Mouse (Mus musculus) embryonic facial prominence, embryonic 10.5 days (tissue): Measurements from ENCODE around the gene Fam241b. TPM values are rescaled to one million over a fixed set of nuclear protein-coding genes. Genes with fewer than 3 reads are reported as not detected.
A peak's percentile ranks its signal among the peaks of the same experiment; 100 is the strongest.
"Not testable (repeated sequence)": the region's sequence is repeated elsewhere in the genome, so short reads cannot be mapped to it uniquely, and the experiment has no call there.

Experiments
- DNase-seq: peaks from one replicate; pipeline ENCODE4 v3.0.0-alpha.2; 2017; ENCODE audit warnings: low spot score
- H3K27ac ChIP-seq: fragments of 300-500 bp; sonication (generic); replicated peaks from 2 replicates; pipeline ENCODE4 v1.5.1; 2016; ENCODE audit warnings: mild to moderate bottlenecking
- H3K27me3 ChIP-seq: fragments of 300-500 bp; sonication (generic); replicated peaks from 2 replicates; pipeline ENCODE4 v1.6.1; 2016; ENCODE audit warnings: low read depth, mild to moderate bottlenecking; ENCODE audit not compliant: poor library complexity, severe bottlenecking
- H3K36me3 ChIP-seq: fragments of 300-500 bp; sonication (generic); replicated peaks from 2 replicates; pipeline ENCODE4 v1.6.1; 2016; ENCODE audit warnings: mild to moderate bottlenecking, moderate library complexity
- H3K4me1 ChIP-seq: fragments of 300-500 bp; sonication (generic); 2 replicates; pipeline ENCODE4 v1.6.1; 2016
- H3K4me3 ChIP-seq: fragments of 300-500 bp; sonication (generic); 2 replicates; pipeline ENCODE4 v1.5.1; 2016; ENCODE audit warnings: mild to moderate bottlenecking, moderate library complexity
- H3K9me3 ChIP-seq: fragments of 300-500 bp; sonication (generic); 2 replicates; pipeline ENCODE4 v1.6.1; 2016; ENCODE audit warnings: mild to moderate bottlenecking
- WGBS: fragments of 180-500 bp; shearing (Covaris S2); methylation state at CpG from one replicate; pipeline ENCODE4 v1.1.7; 2016; 5-methylcytosine and 5-hydroxymethylcytosine counted together
- polyA plus RNA-seq: library from polyadenylated mRNA; unstranded; fragments of >200 nt; fragmentation: Nextera tagmentation; extraction: Ambion mirVana; gene quantifications from 2 replicates; pipeline ENCODE4 v1.2.1, GENCODE M21; 2016

The Fam241b gene
- polyA plus RNA-seq, 1 experiment from 2014 or later, result 18.0 TPM

DNA sequence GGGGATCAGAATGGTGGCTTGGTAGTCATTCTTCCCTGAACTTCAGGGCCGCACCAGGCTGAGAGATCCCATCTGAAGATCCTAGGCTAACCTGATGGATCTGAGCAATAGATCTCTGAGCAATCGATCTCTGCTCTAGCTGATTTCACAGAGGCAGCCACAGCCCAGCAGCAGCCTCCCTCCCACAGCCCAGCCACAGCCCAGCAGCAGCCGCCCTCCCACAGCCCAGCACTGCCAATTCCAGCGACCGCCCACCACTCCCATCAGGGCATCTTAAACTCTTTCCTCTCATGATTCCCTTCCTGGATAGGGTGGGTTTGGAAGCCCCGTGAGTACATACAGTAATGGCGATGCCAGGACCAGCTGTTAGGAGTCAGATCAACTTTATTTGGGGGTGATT is 54.6 kb downstream of the Fam241b start:
- WGBS, result 71% methylated on average over 7 of the region's 7 CpGs
- DNase-seq, result no peak

DNA sequence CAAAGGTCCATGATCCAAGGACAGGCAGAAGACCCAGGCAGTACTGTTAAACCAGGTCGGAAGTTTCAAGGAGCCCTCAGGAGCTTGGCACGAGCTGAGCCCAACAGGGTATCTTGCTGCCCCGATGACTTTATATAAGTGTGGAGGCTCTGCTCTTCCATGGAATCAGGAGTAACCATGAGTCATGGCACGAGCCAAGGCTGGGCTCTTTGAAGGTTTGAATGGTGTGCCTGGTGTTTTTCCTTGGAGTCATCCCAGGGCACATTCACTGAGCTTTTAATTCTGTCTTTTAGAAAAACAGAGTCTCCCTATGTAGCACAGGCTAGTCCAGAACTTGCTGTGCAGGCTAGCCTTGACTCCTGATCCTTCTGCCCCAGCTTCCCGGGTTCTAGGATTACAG is 55.3 kb downstream of the Fam241b start:
- DNase-seq, result no peak
- H3K4me1 ChIP-seq, result peaks cover 9% of the 10 kb centered on the region
- WGBS, result 83% methylated on average over 5 of the region's 5 CpGs
- no peaks in the 10 kb centered on the region for H3K27me3 ChIP-seq
- H3K36me3 ChIP-seq, result no peaks in the 10 kb centered on the region
- H3K27ac ChIP-seq, result peak overlapping the region; percentile 35; the same call in 1 of the 2 replicates
- H3K4me3 ChIP-seq, result no peak overlapping the region
- H3K9me3 ChIP-seq, result no peaks in the 10 kb centered on the region

More for the DNA sequence above, 54.6 kb downstream of the Fam241b start:
- Histone ChIP-seq H3K4me3 (no peak overlapping the region), H3K4me1 (peaks cover 9% of the 10 kb centered on the region), H3K9me3 (no peaks in the 10 kb centered on the region), H3K27me3 (no peaks in the 10 kb centered on the region), H3K27ac (peak overlapping the region; percentile 35; the same call in 1 of the 2 replicates), H3K36me3 (no peaks in the 10 kb centered on the region)

- WGBS, result 93% methylated on average over 5 of the region's 5 CpGs
- DNase-seq, result no peak
- Histone ChIP-seq H3K36me3 (no peaks in the 10 kb centered on the region), H3K4me1 (peaks cover 9% of the 10 kb centered on the region), H3K27ac (no peak overlapping the region), H3K9me3 (no peaks in the 10 kb centered on the region), H3K4me3 (no peak overlapping the region), H3K27me3 (no peaks in the 10 kb centered on the region)
Measured at GRCm38 (mm10) chr10:62086826-62087225, 56.9 kb downstream of the Fam241b start.

DNA sequence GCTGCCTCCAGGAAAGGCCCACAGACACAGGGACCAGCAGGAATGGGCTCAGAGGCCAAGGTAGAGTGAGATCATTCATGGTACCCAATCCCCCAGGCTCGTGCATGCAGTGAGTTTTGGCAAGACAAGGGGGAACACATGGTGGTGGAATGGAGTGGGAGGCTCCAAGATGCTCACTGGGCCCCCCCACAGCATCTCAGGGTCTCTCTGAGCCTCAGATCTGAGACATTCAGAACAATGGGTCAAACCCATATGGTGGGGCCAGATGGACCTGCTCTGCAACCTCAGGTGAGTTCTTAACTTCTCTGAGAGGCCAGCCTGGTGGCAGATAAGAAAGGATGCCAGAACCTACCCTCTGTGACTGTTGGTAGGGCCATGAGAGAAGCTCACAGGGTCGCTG is 57.7 kb downstream of the Fam241b start:
- DNase-seq, result no peak
- Histone ChIP-seq H3K27me3 (no peaks in the 10 kb centered on the region), H3K9me3 (no peaks in the 10 kb centered on the region), H3K27ac (no peak overlapping the region), H3K4me3 (no peak overlapping the region), H3K4me1 (peaks cover 9% of the 10 kb centered on the region), H3K36me3 (no peaks in the 10 kb centered on the region)
- 63% methylated on average over 2 of the region's 2 CpGs for WGBS

- Histone ChIP-seq H3K27ac (no peak overlapping the region), H3K4me3 (no peak overlapping the region), H3K4me1 (no peaks in the 10 kb centered on the region), H3K27me3 (no peaks in the 10 kb centered on the region), H3K9me3 (peaks cover 18% of the 10 kb centered on the region), H3K36me3 (no peaks in the 10 kb centered on the region)
- WGBS, result 88% methylated on average over 11 of the region's 11 CpGs
- DNase-seq, result no peak
Measured at GRCm38 (mm10) chr10:62076248-62077134, 67.2 kb downstream of the Fam241b start.

DNA sequence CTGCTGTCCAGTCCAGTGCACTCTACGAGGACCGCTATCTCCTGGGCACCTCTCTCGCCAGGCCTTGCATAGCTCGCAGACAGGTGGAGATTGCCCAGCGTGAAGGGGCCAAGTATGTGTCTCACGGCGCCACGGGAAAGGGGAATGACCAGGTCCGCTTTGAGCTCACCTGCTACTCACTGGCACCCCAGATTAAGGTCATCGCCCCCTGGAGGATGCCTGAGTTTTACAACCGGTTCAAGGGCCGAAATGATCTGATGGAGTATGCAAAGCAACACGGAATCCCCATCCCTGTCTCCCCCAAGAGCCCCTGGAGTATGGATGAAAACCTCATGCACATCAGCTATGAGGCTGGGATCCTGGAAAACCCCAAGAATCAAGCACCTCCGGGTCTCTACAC is 72.4 kb downstream of the Fam241b start:
- H3K4me1 ChIP-seq, H3K36me3 ChIP-seq, H3K4me3 ChIP-seq, DNase-seq, H3K27ac ChIP-seq, H3K27me3 ChIP-seq, H3K9me3 ChIP-seq: not testable (repeated sequence)
- WGBS, result 77% methylated on average over 14 of the region's 14 CpGs

- no peak for DNase-seq
- H3K27ac ChIP-seq, result no peak overlapping the region
- H3K4me1 ChIP-seq, result no peaks in the 10 kb centered on the region
- WGBS, result 82% methylated on average over 8 of the region's 8 CpGs
- H3K4me3 ChIP-seq, result no peak overlapping the region
- H3K36me3 ChIP-seq, result no peaks in the 10 kb centered on the region
- no peaks in the 10 kb centered on the region for H3K9me3 ChIP-seq
- 0 out of 2 replicates have a peak, but pooled peaks cover 5% of the 10 kb centered on the region for H3K27me3 ChIP-seq
Measured at GRCm38 (mm10) chr10:62070636-62071035, 73.1 kb downstream of the Fam241b start.

GRCm38 (mm10) chr10:62069946-62070345 is 73.8 kb downstream of the Fam241b start:
- Histone ChIP-seq H3K4me1 (no peaks in the 10 kb centered on the region), H3K9me3 (no peaks in the 10 kb centered on the region), H3K27me3 (0 out of 2 replicates have a peak, but pooled peaks cover 5% of the 10 kb centered on the region), H3K27ac (no peak overlapping the region), H3K36me3 (no peaks in the 10 kb centered on the region), H3K4me3 (no peak overlapping the region)
- no peak for DNase-seq
- 94% methylated on average over 3 of the region's 3 CpGs for WGBS

GRCm38 (mm10) chr10:62069398-62069797 is 74.3 kb downstream of the Fam241b start:
- WGBS, result 87% methylated on average over 7 of the region's 7 CpGs
- no peak for DNase-seq
- Histone ChIP-seq H3K27me3 (0 out of 2 replicates have a peak, but pooled peaks cover 5% of the 10 kb centered on the region), H3K27ac (no peak overlapping the region), H3K4me3 (no peak overlapping the region), H3K4me1 (no peaks in the 10 kb centered on the region), H3K36me3 (no peaks in the 10 kb centered on the region), H3K9me3 (no peaks in the 10 kb centered on the region)

DNA sequence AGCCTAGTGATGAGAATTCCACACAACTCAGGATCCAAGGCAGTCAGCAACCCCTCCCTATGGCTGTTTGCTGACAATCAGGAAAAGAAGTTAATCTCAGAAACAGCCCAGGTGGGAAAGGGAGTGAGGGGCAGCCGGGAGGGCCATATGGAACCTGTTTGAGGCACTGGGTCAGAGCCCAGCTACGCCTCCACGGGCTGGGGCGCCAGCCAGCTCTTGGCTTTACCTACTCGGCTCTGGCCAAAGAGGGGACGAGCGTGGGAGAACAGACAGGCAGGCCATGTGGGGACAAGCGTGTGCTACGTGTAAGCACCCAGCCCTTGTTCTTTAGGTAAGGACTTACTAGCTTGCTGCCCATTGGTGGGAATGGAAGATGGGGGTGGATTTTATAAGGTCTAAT is 75.2 kb downstream of the Fam241b start:
- no peaks in the 10 kb centered on the region for H3K4me1 ChIP-seq
- H3K36me3 ChIP-seq, result no peaks in the 10 kb centered on the region
- H3K4me3 ChIP-seq, result no peak overlapping the region
- DNase-seq, result no peak
- H3K9me3 ChIP-seq, result no peaks in the 10 kb centered on the region
- H3K27ac ChIP-seq, result no peak overlapping the region
- 0 out of 2 replicates have a peak, but pooled peaks cover 5% of the 10 kb centered on the region for H3K27me3 ChIP-seq
- 80% methylated on average over 9 of the region's 9 CpGs for WGBS

DNA sequence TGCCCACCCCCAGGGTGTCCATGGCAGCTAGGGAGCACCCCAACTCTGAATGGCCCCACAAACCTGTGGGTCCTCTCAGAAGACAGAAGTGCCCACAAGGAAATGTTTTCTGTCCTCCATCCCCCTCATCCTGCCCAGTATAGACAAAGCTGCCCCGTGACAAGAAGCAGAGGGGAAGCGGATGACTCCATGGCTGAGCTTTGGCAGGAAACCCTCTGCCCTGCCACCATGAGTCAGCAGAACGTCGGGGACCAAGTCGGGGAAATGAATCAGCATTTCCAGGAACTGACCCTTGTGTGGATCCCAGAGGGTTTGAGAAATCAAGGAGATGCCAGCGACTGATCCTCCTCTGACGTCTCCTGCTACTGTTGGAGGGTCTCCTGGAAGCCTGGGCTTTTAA is 77.5 kb downstream of the Fam241b start:
- H3K4me1 ChIP-seq, result peaks cover 4% of the 10 kb centered on the region
- no peak overlapping the region for H3K4me3 ChIP-seq
- 70% methylated on average over 7 of the region's 7 CpGs for WGBS
- H3K9me3 ChIP-seq, result no peaks in the 10 kb centered on the region
- H3K27ac ChIP-seq, result no peak overlapping the region
- no peak for DNase-seq
- no peaks in the 10 kb centered on the region for H3K36me3 ChIP-seq
- 0 out of 2 replicates have a peak, but pooled peaks cover 5% of the 10 kb centered on the region for H3K27me3 ChIP-seq

DNA sequence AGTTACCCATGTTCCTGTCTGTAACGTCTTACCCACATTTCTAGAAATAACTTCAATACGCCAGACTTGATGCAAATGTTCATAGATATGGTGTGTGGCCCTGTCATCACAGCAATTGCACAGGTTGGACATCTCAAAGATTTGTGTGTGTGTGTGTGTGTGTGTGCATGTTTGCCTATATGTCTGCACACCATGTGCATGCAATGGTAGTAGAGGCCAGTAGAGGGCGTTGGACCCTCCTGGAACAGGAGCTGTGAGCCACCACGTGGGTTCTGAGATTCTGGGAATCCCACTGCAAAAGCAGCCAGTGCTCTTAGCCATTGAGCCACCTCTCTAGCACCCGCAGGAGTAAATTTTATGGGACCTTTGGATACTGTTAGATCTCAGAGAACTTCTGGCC is 80.9 kb downstream of the Fam241b start:
- Histone ChIP-seq H3K4me1 (peaks cover 29% of the 10 kb centered on the region), H3K27me3 (peaks cover 4% of the 10 kb centered on the region), H3K36me3 (no peaks in the 10 kb centered on the region), H3K27ac (no peak overlapping the region), H3K9me3 (no peaks in the 10 kb centered on the region), H3K4me3 (no peak overlapping the region)
- no peak for DNase-seq
- WGBS, result 66% methylated on average over 5 of the region's 5 CpGs
